Mouse (Mus musculus) cerebellum, adult 2 months (tissue): ENCODE results near the gene Ager.

Experiments
- CTCF ChIP-seq: fragments of 200-500 bp; IDR thresholded peaks from 2 replicates; pipeline ENCODE4 v1.5.1; 2011; ENCODE audit warnings: low read depth, mild to moderate bottlenecking, control low read depth, low read length, moderate library complexity, borderline replicate concordance; ENCODE audit not compliant: insufficient read depth
- POLR2A ChIP-seq: fragments of 200-500 bp; IDR thresholded peaks from 2 replicates; pipeline ENCODE4 v1.6.1; 2011; ENCODE audit warnings: low read length, control low read depth, borderline replicate concordance; ENCODE audit not compliant: insufficient read depth

GRCm38 (mm10) chr17:34588767-34589166 lies 8.9 kb upstream of the Ager start:
- TF ChIP-seq CTCF: no peak
- no peak for TF ChIP-seq POLR2A
